Mouse (Mus musculus): Measurements from ENCODE around the gene Espl1. TPM values are rescaled to one million over a fixed set of nuclear protein-coding genes. Genes with fewer than 3 reads are reported as not detected.
"Not testable (repeated sequence)": the region's sequence is repeated elsewhere in the genome, so short reads cannot be mapped to it uniquely, and the experiment has no call there.

Gene Espl1
- polyA plus RNA-seq, 1 experiment from 2014 or later, result 38.6 TPM

DNA sequence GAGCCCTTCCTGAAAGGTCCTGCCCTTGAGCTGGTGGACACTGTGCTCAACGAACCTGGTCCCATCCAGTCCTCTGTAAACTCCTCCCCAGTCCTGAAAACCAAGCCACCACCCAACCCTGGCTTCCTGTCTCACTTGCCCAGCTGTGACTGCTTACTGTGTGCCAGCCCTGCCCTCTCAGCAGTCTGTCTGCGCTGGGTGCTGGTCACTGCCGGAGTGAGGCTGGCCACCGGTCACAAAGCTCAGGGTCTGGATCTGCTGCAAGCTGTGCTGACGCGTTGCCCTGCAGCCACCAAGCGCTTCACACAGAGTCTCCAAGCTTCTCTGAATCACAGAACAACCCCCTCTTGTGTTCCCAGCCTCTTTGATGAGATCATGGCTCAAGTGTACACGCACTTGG lies 19.2 kb downstream of the Espl1 start:
- no peaks in the 10 kb centered on the region for H3K4me1 ChIP-seq
- 90% methylated on average over 8 of the region's 8 CpGs for WGBS (ENCODE audit: insufficient replicate concordance)
- no peaks in the 10 kb centered on the region for H3K27me3 ChIP-seq (replicated peaks)
- H3K9ac ChIP-seq, result no peak overlapping the region
- no peak overlapping the region for H3K4me2 ChIP-seq
- H3K4me3 ChIP-seq, result no peak overlapping the region
- H3K36me3 ChIP-seq, result peaks cover 98% of the 10 kb centered on the region
- no peak overlapping the region for H3K27ac ChIP-seq
- no peak for ATAC-seq
- no peaks in the 10 kb centered on the region for H3K9me3 ChIP-seq (replicated peaks)

DNA sequence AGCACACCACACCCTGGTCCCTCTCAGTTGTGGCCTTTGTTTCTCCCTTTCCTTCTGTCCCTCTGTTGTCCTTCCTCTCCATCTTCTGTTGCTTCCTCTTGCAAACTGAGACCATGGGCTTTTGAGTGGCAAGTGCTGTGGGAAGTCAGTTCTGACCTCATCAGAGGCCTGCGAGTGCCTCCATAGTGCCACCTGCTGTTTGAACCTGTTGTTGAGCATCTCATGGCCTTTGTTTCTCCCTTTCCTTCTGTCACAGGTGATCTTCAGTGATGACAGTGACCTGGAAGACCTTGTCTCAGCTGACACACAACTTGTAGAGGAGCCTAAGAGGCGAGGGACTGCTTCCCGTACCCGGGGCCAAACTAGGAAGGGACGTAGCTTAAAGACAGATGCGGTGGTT lies 20.2 kb downstream of the Espl1 start:
- Histone ChIP-seq H3K36me3 (peaks cover 98% of the 10 kb centered on the region), H3K4me3 (no peak overlapping the region), H3K4me2 (no peak overlapping the region), H3K9ac (no peak overlapping the region), H3K27me3 (replicated peaks) (no peaks in the 10 kb centered on the region), H3K4me1 (no peaks in the 10 kb centered on the region), H3K9me3 (replicated peaks) (no peaks in the 10 kb centered on the region), H3K27ac (no peak overlapping the region)
- WGBS (ENCODE audit: insufficient replicate concordance), result 79% methylated on average over 6 of the region's 6 CpGs
- ATAC-seq, result no peak

- Histone ChIP-seq H3K27me3 (replicated peaks) (no peaks in the 10 kb centered on the region), H3K4me2 (peak overlapping the region; percentile 73), H3K9ac (no peak overlapping the region), H3K36me3 (peaks cover 68% of the 10 kb centered on the region), H3K27ac (peak overlapping the region; percentile 49; the same call in 1 of the 2 replicates), H3K4me1 (peaks cover 18% of the 10 kb centered on the region), H3K4me3 (peak overlapping the region; percentile 75), H3K9me3 (replicated peaks) (no peaks in the 10 kb centered on the region)
- 72% methylated on average over 12 of the region's 12 CpGs for WGBS (ENCODE audit: insufficient replicate concordance)
- no peak for ATAC-seq
Measured at GRCm38 (mm10) chr15:102324654-102325473, 28.8 kb downstream of the Espl1 start.

- H3K27ac ChIP-seq, result peak within 1 kb of the TSS; percentile 72
- peak within 1 kb of the TSS; percentile 75 for H3K4me3 ChIP-seq
- under 1% methylated on average over 40 of the region's 40 CpGs for WGBS (ENCODE audit: insufficient replicate concordance)
- H3K27me3 ChIP-seq (replicated peaks), result no peaks in the 10 kb centered on the region
- no peaks in the 10 kb centered on the region for H3K9me3 ChIP-seq (replicated peaks)
- H3K4me1 ChIP-seq, result peaks cover 23% of the 10 kb centered on the region
- peaks cover 65% of the 10 kb centered on the region for H3K36me3 ChIP-seq
- peak within 1 kb of the TSS; percentile 73 for H3K4me2 ChIP-seq
- peak within 1 kb of the TSS; percentile 78 for H3K9ac ChIP-seq
- peak; percentile 91 for ATAC-seq
Measured at GRCm38 (mm10) chr15:102326022-102326576, 30.0 kb downstream of the Espl1 start, which contains the start of gene Pfdn5. Gene Pfdn5 (plus strand): TSS chr15:102326116.

DNA sequence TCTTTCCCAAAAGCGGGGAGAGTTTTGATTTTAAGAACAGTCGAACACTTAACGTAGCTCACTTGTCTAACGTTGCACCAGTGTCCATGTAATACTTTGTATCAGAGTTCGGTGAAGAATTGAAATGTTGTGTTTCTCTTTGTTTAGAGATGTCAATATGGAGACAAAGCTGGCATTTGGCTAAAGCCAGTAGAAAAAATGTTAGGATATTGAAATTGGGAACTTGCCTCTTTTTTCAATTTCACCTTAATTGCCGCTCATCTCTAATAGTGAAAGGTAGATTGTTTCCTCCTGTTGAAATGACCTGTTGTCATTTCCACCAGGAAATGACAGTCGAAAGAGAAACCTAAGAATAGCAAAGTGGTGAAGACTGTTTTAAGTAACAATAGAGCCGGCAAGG lies 30.8 kb downstream of the Espl1 start:
- peak overlapping the region; percentile 73 for H3K4me2 ChIP-seq
- H3K27me3 ChIP-seq (replicated peaks), result no peaks in the 10 kb centered on the region
- H3K9me3 ChIP-seq (replicated peaks), result no peaks in the 10 kb centered on the region
- H3K9ac ChIP-seq, result peak overlapping the region; percentile 78
- H3K4me3 ChIP-seq, result peak overlapping the region; percentile 75
- no peak for ATAC-seq
- H3K27ac ChIP-seq, result no peak overlapping the region
- 50% methylated on average over 8 of the region's 8 CpGs for WGBS (ENCODE audit: insufficient replicate concordance)
- peaks cover 57% of the 10 kb centered on the region for H3K36me3 ChIP-seq
- peaks cover 27% of the 10 kb centered on the region for H3K4me1 ChIP-seq

GRCm38 (mm10) chr15:102331610-102332015 lies 35.5 kb downstream of the Espl1 start, which contains the start of gene Myg1:
Gene Myg1 (plus strand): TSS chr15:102331709.
- peak within 1 kb of the TSS; percentile 76 for H3K4me3 ChIP-seq
- peaks cover 35% of the 10 kb centered on the region for H3K4me1 ChIP-seq
- peak within 1 kb of the TSS; percentile 78 for H3K9ac ChIP-seq
- H3K27ac ChIP-seq, result peak within 1 kb of the TSS; percentile 76
- peak within 1 kb of the TSS; percentile 87 for H3K4me2 ChIP-seq
- 1% methylated on average over 30 of the region's 30 CpGs for WGBS (ENCODE audit: insufficient replicate concordance)
- peak; percentile 89 for ATAC-seq
- H3K27me3 ChIP-seq (replicated peaks), result no peaks in the 10 kb centered on the region
- no peaks in the 10 kb centered on the region for H3K9me3 ChIP-seq (replicated peaks)
- H3K36me3 ChIP-seq, result peaks cover 68% of the 10 kb centered on the region

- no peak overlapping the region for H3K9ac ChIP-seq
- no peak overlapping the region for H3K4me3 ChIP-seq
- no peaks in the 10 kb centered on the region for H3K27me3 ChIP-seq (replicated peaks)
- H3K9me3 ChIP-seq (replicated peaks), result no peaks in the 10 kb centered on the region
- no peak overlapping the region for H3K27ac ChIP-seq
- ATAC-seq, result no peak
- no peak overlapping the region for H3K4me2 ChIP-seq
- peaks cover 26% of the 10 kb centered on the region for H3K4me1 ChIP-seq
- H3K36me3 ChIP-seq, result peaks cover 80% of the 10 kb centered on the region
- WGBS (ENCODE audit: insufficient replicate concordance), result 77% methylated on average over 8 of the region's 8 CpGs
Measured at GRCm38 (mm10) chr15:102335254-102335653, 39.2 kb downstream of the Espl1 start.

- peaks cover 78% of the 10 kb centered on the region for H3K36me3 ChIP-seq
Measured at GRCm38 (mm10) chr15:102335925-102336324, 39.9 kb downstream of the Espl1 start.

GRCm38 (mm10) chr15:102336946-102337345 lies 40.9 kb downstream of the Espl1 start:
- H3K36me3 ChIP-seq, result peaks cover 86% of the 10 kb centered on the region
- H3K27me3 ChIP-seq (replicated peaks), result no peaks in the 10 kb centered on the region
- no peaks in the 10 kb centered on the region for H3K9me3 ChIP-seq (replicated peaks)
- no peak overlapping the region for H3K4me2 ChIP-seq
- H3K9ac ChIP-seq, result no peak overlapping the region
- no peak overlapping the region for H3K27ac ChIP-seq
- H3K4me3 ChIP-seq, result no peak overlapping the region
- WGBS (ENCODE audit: insufficient replicate concordance), result 75% methylated on average over 4 of the region's 4 CpGs
- peaks cover 17% of the 10 kb centered on the region for H3K4me1 ChIP-seq
- no peak for ATAC-seq

More at GRCm38 (mm10) chr15:102335925-102336324, 39.9 kb downstream of the Espl1 start:
- H3K27me3 ChIP-seq (replicated peaks); H3K4me2 ChIP-seq; H3K9ac ChIP-seq; H3K27ac ChIP-seq; ATAC-seq; H3K4me3 ChIP-seq; H3K9me3 ChIP-seq (replicated peaks): not testable (repeated sequence)
- 85% methylated on average over 5 of the region's 5 CpGs for WGBS (ENCODE audit: insufficient replicate concordance)
- peaks cover 23% of the 10 kb centered on the region for H3K4me1 ChIP-seq

DNA sequence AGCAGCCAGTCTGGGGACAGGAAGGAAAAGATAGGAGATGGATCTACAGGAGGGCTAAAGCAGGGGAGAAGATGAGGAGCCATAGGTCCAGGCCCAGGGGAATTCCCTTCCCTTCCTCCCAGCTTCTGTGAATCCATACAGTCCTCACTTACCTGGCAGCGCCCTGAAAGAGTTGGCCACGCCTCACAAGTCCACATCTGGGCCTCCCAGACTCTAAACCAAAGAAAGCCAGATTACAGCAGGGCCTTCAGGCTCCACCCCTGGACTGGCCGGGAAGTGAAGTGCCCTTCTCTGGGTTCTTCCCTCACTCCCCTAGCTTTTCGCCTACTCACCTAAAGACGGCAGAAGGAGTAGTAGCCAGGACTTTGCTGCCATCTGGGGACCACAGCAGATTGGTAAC lies 43.5 kb downstream of the Espl1 start:
- Histone ChIP-seq H3K27me3 (replicated peaks) (no peaks in the 10 kb centered on the region), H3K36me3 (peaks cover 89% of the 10 kb centered on the region), H3K4me3 (no peak overlapping the region), H3K4me1 (no peaks in the 10 kb centered on the region), H3K9ac (no peak overlapping the region), H3K27ac (no peak overlapping the region), H3K4me2 (no peak overlapping the region), H3K9me3 (replicated peaks) (no peaks in the 10 kb centered on the region)
- WGBS (ENCODE audit: insufficient replicate concordance), result 63% methylated on average over 5 of the region's 5 CpGs
- ATAC-seq, result no peak

DNA sequence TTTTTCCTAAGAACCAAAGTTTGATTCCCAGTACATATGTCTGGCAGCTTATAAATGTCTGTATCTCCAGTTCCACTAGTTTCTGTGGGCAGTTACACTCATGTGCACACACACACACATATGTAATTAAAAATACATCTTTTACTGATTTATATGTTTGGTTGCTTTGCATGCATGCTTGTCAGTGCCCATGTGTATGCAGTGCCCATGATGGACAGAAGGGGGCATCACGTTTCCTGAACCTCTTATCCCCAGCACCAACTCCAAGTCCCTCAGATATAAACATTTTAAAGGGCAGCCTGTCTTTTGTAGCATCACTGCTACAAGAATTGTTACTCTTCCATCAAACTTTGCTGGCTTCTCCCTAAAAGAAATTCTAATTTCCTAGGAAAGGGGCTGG lies 45.5 kb downstream of the Espl1 start:
- H3K9me3 ChIP-seq (replicated peaks), result no peaks in the 10 kb centered on the region
- H3K9ac ChIP-seq, result no peak overlapping the region
- peaks cover 89% of the 10 kb centered on the region for H3K36me3 ChIP-seq
- H3K27ac ChIP-seq, result no peak overlapping the region
- no peak overlapping the region for H3K4me3 ChIP-seq
- no peaks in the 10 kb centered on the region for H3K27me3 ChIP-seq (replicated peaks)
- H3K4me2 ChIP-seq, result no peak overlapping the region
- H3K4me1 ChIP-seq, result no peaks in the 10 kb centered on the region
- WGBS (ENCODE audit: insufficient replicate concordance), result 6% methylated on average over 1 of the region's 1 CpGs
- no peak for ATAC-seq

- no peak for ATAC-seq
Measured at GRCm38 (mm10) chr15:102344490-102344889, 48.4 kb downstream of the Espl1 start.

More at GRCm38 (mm10) chr15:102344490-102344889, 48.4 kb downstream of the Espl1 start:
- WGBS (ENCODE audit: insufficient replicate concordance), result 87% methylated on average over 3 of the region's 3 CpGs
- Histone ChIP-seq H3K4me3 (no peak overlapping the region), H3K36me3 (peaks cover 81% of the 10 kb centered on the region), H3K27me3 (replicated peaks) (no peaks in the 10 kb centered on the region), H3K9ac (no peak overlapping the region), H3K9me3 (replicated peaks) (no peaks in the 10 kb centered on the region), H3K27ac (no peak overlapping the region), H3K4me2 (no peak overlapping the region), H3K4me1 (peaks cover 8% of the 10 kb centered on the region)
